Comparison of ENCODE assay signal across 11 mouse cellular contexts in genomic region chr2:105132933-105133795, GRCm38 (mm10). TPM values are rescaled to one million over a fixed set of nuclear protein-coding genes. Genes with fewer than 3 reads are reported as not detected.
A peak's percentile ranks its signal among the peaks of the same experiment; 100 is the strongest.
DNase-seq lines count a peak whose midpoint lies in the region; ATAC-seq lines count a peak whose summit lies in the region.
"Had no signal": no experiment of that assay in that cellular context is flagged by ENCODE, and none has a peak within 500 bp of the region (broad histone marks: within the 10 kb centered on the region; RNA-seq: fewer than 3 reads in every experiment).

No protein-coding gene starts in this region.

- H3K36me3 ChIP-seq in forebrain, embryonic 13.5 days (ENCODE audit: poor library complexity, severe bottlenecking) = no peaks in the 10 kb centered on the region
- H3K36me3 ChIP-seq in forebrain, embryonic 15.5 days = no peaks in the 10 kb centered on the region
- H3K36me3 ChIP-seq in limb, embryonic 10.5 days = no peaks in the 10 kb centered on the region
- H3K36me3 ChIP-seq: embryonic facial prominence, embryonic 13.5 days had no signal

- no peak overlapping the region for H3K4me2 ChIP-seq in forebrain, embryonic 13.5 days
- H3K4me2 ChIP-seq in forebrain, embryonic 15.5 days (replicated peaks) = no peak overlapping the region
- H3K4me2 ChIP-seq: embryonic facial prominence, embryonic 13.5 days had no signal

- peaks cover 100% of the 10 kb centered on the region for H3K27me3 ChIP-seq in forebrain, embryonic 13.5 days
- H3K27me3 ChIP-seq in forebrain, embryonic 15.5 days = peaks cover 91% of the 10 kb centered on the region
- peaks cover 100% of the 10 kb centered on the region for H3K27me3 ChIP-seq in limb, embryonic 10.5 days (ENCODE audit: low read depth, poor library complexity, severe bottlenecking)

- no peaks in the 10 kb centered on the region for H3K9me3 ChIP-seq in forebrain, embryonic 13.5 days (replicated peaks)
- no peaks in the 10 kb centered on the region for H3K9me3 ChIP-seq in forebrain, embryonic 15.5 days
- H3K9me3 ChIP-seq in limb, embryonic 10.5 days (replicated peaks) = no peaks in the 10 kb centered on the region
- H3K9me3 ChIP-seq: embryonic facial prominence, embryonic 13.5 days had no signal

- H3K9ac ChIP-seq in forebrain, embryonic 13.5 days = no peak overlapping the region
- no peak overlapping the region for H3K9ac ChIP-seq in forebrain, embryonic 15.5 days (replicated peaks)
- H3K9ac ChIP-seq: embryonic facial prominence, embryonic 13.5 days had no signal

- H3K4me1 ChIP-seq in forebrain, embryonic 13.5 days = peaks cover 8% of the 10 kb centered on the region
- H3K4me1 ChIP-seq in forebrain, embryonic 15.5 days = peaks cover 14% of the 10 kb centered on the region
- peaks cover 34% of the 10 kb centered on the region for H3K4me1 ChIP-seq in limb, embryonic 10.5 days

- WGBS in forebrain, embryonic 13.5 days = 1% methylated on average over 43 of the region's 43 CpGs
- WGBS in forebrain, embryonic 15.5 days = 1% methylated on average over 43 of the region's 43 CpGs
- under 1% methylated on average over 43 of the region's 43 CpGs for WGBS in limb, embryonic 10.5 days

- H3K4me3 ChIP-seq in forebrain, embryonic 13.5 days = no peak overlapping the region
- no peak overlapping the region for H3K4me3 ChIP-seq in forebrain, embryonic 15.5 days
- peak overlapping the region; percentile 33; the same call in 1 of the 2 replicates for H3K4me3 ChIP-seq in limb, embryonic 10.5 days

- peak; percentile 16 for DNase-seq in kidney, postnatal 10 days
- DNase-seq in kidney, adult 11 months = no peak
- peak; percentile 50 for DNase-seq in ES-CJ7 (ENCODE audit: low read depth, low spot score)
- peak; percentile 61 for DNase-seq in limb, embryonic 10.5 days (ENCODE audit: low spot score)
- DNase-seq in adrenal gland, adult 8-10 months = no peak
- no peak for DNase-seq in c-Kit-positive CD71-positive TER-119-positive erythroid progenitor cells, embryonic 14.5 days (ENCODE audit: low spot score)
- DNase-seq: gastrocnemius, postnatal 25 days; lung, postnatal 36 days had no signal

- H3K27ac ChIP-seq in forebrain, embryonic 13.5 days = no peak overlapping the region
- H3K27ac ChIP-seq in forebrain, embryonic 15.5 days (replicated peaks) = no peak overlapping the region
- H3K27ac ChIP-seq in limb, embryonic 10.5 days = no peak overlapping the region
- H3K27ac ChIP-seq: embryonic facial prominence, embryonic 13.5 days had no signal

- 0 out of 2 replicates have a peak, but pooled peaks have one; percentile 44 for ATAC-seq in forebrain, embryonic 13.5 days
- no peak; the same call in 1 of the 2 replicates for ATAC-seq in forebrain, embryonic 15.5 days (replicated peaks)

RNA-seq across cellular contexts. Expression of gene Wt1, which starts 6.8 kb away (rescaled TPM):
- polyA plus RNA-seq in forebrain, embryonic 13.5 days (2015; fragmentation: Nextera tagmentation; extraction: Ambion mirVana) = not detected in 2 replicates
- polyA plus RNA-seq in forebrain, embryonic 15.5 days (2015; fragmentation: Nextera tagmentation; extraction: Ambion mirVana) = 0.08 TPM in 1 of 2 replicates, not detected in the other
- polyA plus RNA-seq in limb, embryonic 10.5 days (2016; fragmentation: Nextera tagmentation; extraction: Ambion mirVana) = 5.6 and 6.6 TPM in 2 replicates
- total RNA-seq in adrenal gland, adult 8-10 months (2022) = 1 to 10 TPM; 1.1 to 3.2 (median 2.5) TPM

RNA-seq across cellular contexts. Expression of gene Gm11060, which starts 41.3 kb away (rescaled TPM):
- not detected in 2 replicates for polyA plus RNA-seq in forebrain, embryonic 13.5 days (2015; fragmentation: Nextera tagmentation; extraction: Ambion mirVana)
- not detected in 2 replicates for polyA plus RNA-seq in forebrain, embryonic 15.5 days (2015; fragmentation: Nextera tagmentation; extraction: Ambion mirVana)
- not detected in 2 replicates for polyA plus RNA-seq in limb, embryonic 10.5 days (2016; fragmentation: Nextera tagmentation; extraction: Ambion mirVana)
- not detected for total RNA-seq in adrenal gland, adult 8-10 months (2022)
- total RNA-seq: gastrocnemius, postnatal 25 days had no signal
- polyA plus RNA-seq: embryonic facial prominence, embryonic 13.5 days had no signal

Comparison
In these comparisons a context has a peak if more than half of its experiments do, and no peak if none do; other contexts are left out.
1. DNase-seq: peak in kidney, postnatal 10 days (single experiment), ES-CJ7 (single experiment) and limb, embryonic 10.5 days (single experiment); none in kidney, adult 11 months (single experiment), adrenal gland, adult 8-10 months (single experiment) and c-Kit-positive CD71-positive TER-119-positive erythroid progenitor cells, embryonic 14.5 days (single experiment).